Mouse (Mus musculus): Measurements from ENCODE around the gene Il1rl1. TPM values are rescaled to one million over a fixed set of nuclear protein-coding genes. Genes with fewer than 3 reads are reported as not detected.

Gene Il1rl1
- total RNA-seq (2021), result under 1 TPM; 0.14 to 0.18 TPM

- intact Hi-C loops (cut with DNase I), result no loop called here
- DNase-seq (ENCODE audit: low spot score in 2 of 2), result no peak
Observed at GRCm38 (mm10) chr1:40428910-40429675, at the start of gene Il1rl1. Gene Il1rl1, plus strand, starts transcription at chr1:40429570.

- peak; percentile 74 to 82 for DNase-seq (ENCODE audit: low spot score in 2 of 2)
- intact Hi-C loops (cut with DNase I), result loop anchor here (1.0 to 5.0 kb wide), 2 partner anchors 164 to 277 kb away; no protein-coding TSS in a partner anchor
Observed at GRCm38 (mm10) chr1:40380111-40380510, 49.3 kb upstream of the Il1rl1 start.

- intact Hi-C loops (cut with DNase I), result loop anchor here (1.0 to 5.0 kb wide), 2 partner anchors 163 to 276 kb away; no protein-coding TSS in a partner anchor
- DNase-seq (ENCODE audit: low spot score in 2 of 2), result no peak
Observed at GRCm38 (mm10) chr1:40380990-40381389, 48.4 kb upstream of the Il1rl1 start.

GRCm38 (mm10) chr1:40382841-40383240 is 46.5 kb upstream of the Il1rl1 start:
- intact Hi-C loops (cut with DNase I), result loop anchor here (5.0 kb wide), 1 partner anchor 274 kb away; no protein-coding TSS in a partner anchor
- no peak for DNase-seq (ENCODE audit: low spot score in 2 of 2)

- intact Hi-C loops (cut with DNase I), result loop anchor here (5.0 kb wide), 1 partner anchor 272 kb away; no protein-coding TSS in a partner anchor
- no peak for DNase-seq (ENCODE audit: low spot score in 2 of 2)
Observed at GRCm38 (mm10) chr1:40384931-40385545, 44.3 kb upstream of the Il1rl1 start.

DNA sequence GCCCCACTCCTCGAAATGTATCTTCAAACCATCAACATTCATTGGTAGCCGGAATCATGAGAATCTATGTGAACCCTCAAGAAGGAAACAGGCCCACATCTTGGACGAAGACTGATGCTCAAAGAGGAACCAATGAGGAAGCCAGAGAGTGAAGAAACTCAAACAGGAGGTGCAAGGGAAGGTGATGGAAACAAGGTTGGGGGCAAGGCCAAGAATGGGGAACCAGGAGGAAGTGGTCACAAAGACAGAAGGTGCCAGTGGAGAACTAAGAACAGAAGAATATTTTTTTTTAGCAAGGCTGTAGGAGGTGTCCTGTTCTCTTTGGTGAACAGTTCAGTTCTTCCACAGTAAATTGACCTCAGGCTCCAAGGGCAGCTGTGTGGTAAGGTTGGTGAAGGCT is 38.0 kb upstream of the Il1rl1 start:
- DNase-seq (ENCODE audit: low spot score in 2 of 2), result no peak
- intact Hi-C loops (cut with DNase I), result no loop called here

DNA sequence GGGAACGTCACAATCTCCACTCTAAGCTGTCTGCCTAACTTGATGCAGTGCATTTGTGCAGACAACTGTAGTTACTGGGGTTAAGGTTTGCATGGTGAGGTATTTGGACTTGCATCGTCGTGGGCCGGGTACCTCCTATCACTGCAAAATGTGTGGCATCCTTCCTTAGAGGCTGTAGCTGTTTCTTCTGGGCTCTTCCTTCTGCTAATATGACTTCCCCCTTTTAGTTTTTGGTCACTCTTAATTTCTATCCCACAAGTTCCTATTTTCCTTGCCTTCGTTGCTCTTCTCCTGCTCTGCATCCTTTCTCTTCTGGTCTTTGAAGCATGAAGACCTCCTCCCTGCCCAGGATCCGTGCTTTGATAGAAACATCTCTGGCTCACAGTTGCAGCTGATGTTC is 36.8 kb upstream of the Il1rl1 start:
- intact Hi-C loops (cut with DNase I), result no loop called here
- DNase-seq (ENCODE audit: low spot score in 2 of 2), result no peak

DNA sequence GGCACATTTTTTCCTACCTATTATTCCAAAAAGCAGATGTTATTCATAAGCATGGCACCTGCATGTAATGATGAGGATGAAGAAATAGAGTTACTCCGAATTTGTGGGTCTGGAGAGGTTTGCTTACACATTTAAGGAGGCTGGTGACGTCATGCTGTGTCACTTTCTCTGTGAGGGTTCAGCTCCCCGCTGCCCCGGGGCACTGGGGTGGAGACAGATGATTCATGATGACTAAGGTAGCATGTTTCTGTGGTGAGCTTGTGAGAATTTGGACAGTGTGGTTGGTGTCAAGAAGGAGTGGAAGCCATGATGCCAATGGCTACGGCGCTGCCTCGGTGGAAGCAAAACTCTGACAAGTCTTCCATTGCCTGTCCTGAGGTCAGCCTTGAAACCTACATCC is 36.2 kb upstream of the Il1rl1 start:
- no peak for DNase-seq (ENCODE audit: low spot score in 2 of 2)
- intact Hi-C loops (cut with DNase I), result no loop called here

- intact Hi-C loops (cut with DNase I), result no loop called here
- no peak for DNase-seq (ENCODE audit: low spot score in 2 of 2)
Observed at GRCm38 (mm10) chr1:40399639-40400038, 29.7 kb upstream of the Il1rl1 start.

- peak; percentile 5 to 61 for DNase-seq (ENCODE audit: low spot score in 2 of 2)
- intact Hi-C loops (cut with DNase I), result no loop called here
Observed at GRCm38 (mm10) chr1:40404682-40405081, 24.7 kb upstream of the Il1rl1 start.

DNA sequence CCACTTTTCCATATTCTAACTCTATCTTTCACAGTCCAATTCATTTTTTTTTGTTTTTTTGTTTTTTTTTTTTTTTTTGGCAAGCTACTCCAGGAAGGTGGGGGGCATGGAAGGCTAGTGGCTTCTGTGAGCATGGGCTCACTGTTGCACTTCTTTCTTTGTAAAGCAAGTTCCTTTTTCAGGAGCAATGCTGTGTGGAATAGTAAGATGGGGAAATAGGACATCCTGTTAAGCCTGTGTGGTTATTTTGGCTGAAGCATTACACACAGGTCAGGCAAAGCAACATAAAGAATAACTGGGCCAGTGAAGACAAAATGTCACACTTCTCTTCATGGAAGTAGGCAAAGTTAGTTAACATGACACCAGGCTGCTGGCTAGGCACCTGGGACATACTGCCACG is 19.5 kb upstream of the Il1rl1 start:
- intact Hi-C loops (cut with DNase I), result no loop called here
- no peak for DNase-seq (ENCODE audit: low spot score in 2 of 2)

DNA sequence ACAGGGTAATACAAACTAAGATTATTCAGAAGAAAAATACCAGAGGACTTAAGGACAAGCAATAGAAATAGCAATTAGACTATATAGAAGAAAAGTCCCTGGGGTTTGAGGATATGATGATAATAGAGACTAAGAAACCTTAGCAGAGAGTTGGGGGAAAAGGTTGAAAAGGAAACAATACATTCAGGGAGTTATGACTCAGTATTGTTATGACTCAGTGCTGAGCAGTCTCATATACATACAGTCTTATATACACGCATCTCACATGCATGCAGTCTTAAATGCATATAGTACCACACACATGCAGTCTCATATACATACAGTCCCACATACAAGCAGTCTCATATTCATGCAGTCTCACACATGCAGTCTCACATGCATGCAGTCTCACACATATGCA is 16.3 kb upstream of the Il1rl1 start:
- no peak for DNase-seq (ENCODE audit: low spot score in 2 of 2)
- intact Hi-C loops (cut with DNase I), result no loop called here

GRCm38 (mm10) chr1:40414276-40414675 is 15.1 kb upstream of the Il1rl1 start:
- intact Hi-C loops (cut with DNase I), result no loop called here
- DNase-seq (ENCODE audit: low spot score in 2 of 2), result no peak

DNA sequence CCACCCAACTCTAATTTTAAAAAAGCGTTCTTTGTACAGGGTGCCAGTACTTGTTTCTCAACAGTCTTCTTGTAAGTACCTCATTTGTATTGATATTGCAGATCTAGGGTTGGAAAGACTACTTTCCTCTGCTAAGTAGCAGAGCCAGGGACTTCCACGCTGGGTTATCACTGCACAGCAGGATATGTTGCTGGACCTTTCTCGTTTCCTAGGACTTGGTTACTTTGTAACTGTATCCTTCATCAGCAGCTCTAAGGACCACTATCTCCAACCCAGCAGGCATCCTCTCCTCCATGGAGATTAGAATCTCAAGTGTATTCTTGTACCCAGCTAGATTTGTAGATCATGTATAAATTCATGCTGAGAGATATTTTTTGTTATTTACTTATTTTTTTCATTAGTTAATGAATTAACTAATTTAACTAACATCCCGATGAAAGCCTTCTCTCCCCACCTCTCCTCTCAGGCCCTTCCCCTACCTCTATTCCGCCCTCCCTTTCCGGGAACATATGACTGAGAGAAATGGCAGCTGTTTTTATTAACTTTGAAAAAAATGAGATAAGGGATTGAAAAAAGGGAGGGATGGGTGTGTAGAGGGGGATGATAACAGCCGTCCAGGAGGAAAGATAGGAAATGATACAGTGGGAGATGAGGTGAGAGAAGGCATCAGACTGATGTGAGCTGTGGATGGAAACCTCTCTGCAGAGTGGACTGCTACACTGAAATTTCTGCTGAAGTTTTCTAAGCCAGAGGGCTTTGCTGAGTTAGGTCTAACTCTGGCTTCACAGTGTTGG is 14.3 kb upstream of the Il1rl1 start:
- DNase-seq (ENCODE audit: low spot score in 2 of 2), result no peak
- intact Hi-C loops (cut with DNase I), result no loop called here

DNA sequence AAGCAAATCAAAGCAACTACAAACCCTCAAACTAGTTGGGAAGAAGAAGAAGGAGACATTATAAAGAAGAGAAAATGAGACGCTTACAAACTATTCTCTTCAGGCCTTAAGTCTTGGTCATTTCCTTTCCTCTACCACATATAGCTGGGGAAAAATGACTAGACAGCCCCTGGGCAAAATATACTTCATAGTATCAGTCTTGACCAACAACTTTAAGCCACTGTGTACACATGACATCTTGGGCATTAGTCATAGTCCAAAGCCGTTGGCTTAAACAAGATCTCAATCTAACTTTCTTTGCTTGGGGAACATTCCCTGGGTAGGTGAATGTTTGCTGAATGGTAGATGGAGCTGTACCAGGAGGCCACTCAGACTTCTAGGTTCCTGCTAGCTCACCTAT is 12.3 kb upstream of the Il1rl1 start:
- intact Hi-C loops (cut with DNase I), result no loop called here
- DNase-seq (ENCODE audit: low spot score in 2 of 2), result no peak

GRCm38 (mm10) chr1:40418512-40418911 is 10.9 kb upstream of the Il1rl1 start:
- no peak for DNase-seq (ENCODE audit: low spot score in 2 of 2)
- intact Hi-C loops (cut with DNase I), result no loop called here

DNA sequence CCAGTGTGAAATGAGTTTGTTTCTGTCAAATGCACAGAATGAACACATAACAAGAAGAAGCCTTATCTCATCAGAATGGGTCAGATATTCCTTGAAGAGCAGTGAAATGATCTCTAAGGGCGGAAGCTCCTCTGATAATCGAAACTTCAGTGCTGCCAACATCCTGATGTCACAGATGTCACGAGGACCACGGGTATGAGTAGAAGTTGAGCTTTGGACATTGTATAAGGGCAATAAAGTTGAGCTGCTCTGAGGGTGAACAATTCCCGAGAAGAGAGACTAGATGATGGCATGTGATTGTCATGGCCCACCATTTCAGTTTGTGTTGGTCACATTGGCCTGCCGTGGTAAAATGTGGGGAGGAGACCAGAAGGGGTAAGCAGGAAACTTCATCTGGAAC is 5.5 kb upstream of the Il1rl1 start:
- intact Hi-C loops (cut with DNase I), result no loop called here
- DNase-seq (ENCODE audit: low spot score in 2 of 2), result no peak

DNA sequence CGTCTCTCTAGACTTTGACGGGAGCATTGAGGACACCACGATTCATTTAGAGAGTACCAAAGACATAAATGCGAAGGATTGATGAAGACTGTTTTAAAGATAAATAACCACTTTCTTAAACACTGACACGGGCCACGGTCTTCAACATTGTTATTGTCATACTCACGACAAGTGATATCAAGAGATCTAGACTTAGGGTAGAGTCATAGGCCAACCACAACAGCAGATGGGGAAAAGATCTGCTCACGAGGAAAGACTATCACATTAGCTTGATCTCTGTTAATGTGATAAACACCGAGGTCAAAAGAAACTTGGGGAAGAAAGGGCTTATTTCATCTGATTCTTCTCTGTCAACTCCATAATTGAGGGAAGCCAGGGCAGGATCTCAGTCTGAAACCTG is 2.1 kb upstream of the Il1rl1 start:
- no peak for DNase-seq (ENCODE audit: low spot score in 2 of 2)
- intact Hi-C loops (cut with DNase I), result no loop called here

GRCm38 (mm10) chr1:40427901-40428300 is 1.5 kb upstream of the Il1rl1 start:
- intact Hi-C loops (cut with DNase I), result no loop called here
- DNase-seq (ENCODE audit: low spot score in 2 of 2), result no peak

DNA sequence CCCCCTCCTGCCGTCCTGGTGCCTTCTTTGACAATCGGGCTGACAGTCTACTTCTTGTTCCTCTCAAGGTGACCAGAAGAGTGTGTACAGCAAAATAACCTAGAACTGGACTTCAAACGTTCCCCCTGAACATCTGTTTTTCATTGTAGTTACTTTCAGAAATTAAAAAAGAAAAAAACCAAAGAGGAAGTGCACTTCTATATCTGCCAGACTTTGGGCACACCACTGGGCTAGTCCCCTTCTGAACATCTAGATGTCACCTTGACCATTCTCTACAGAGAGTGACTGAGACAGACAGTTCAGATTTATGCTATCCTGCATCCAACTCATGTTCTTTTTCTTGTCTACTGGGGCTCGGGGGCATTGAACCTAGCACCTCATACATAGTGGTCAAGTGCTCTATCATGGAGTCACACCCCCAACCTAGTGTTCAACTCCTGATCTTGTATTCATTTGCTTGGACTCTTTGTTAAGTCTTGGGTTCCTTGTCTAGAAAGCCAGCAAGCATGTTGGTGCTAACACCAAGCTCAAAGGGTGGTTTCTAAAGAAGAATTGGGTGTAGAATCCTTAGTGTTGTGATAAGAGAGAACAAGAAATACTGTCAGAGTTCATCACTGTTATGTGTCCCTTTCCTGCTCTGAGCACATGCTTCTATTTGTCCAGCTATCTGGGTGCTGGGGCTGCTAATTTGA is 919 bp downstream of the Il1rl1 start:
- no peak for DNase-seq (ENCODE audit: low spot score in 2 of 2)
- intact Hi-C loops (cut with DNase I), result no loop called here
